Mouse (Mus musculus) kidney, embryonic 14.5 days (tissue): Measurements from ENCODE around the gene Galnt15. TPM values are rescaled to one million over a fixed set of nuclear protein-coding genes. Genes with fewer than 3 reads are reported as not detected.

Source experiments
- ATAC-seq: fragments of 200-750 bp; cut with Nextera tagmentation; 2 replicates; pipeline ENCODE4 v1.8.0; 2017; ENCODE audit warnings: moderate number of reproducible peaks, mild to moderate bottlenecking, moderate TSS enrichment, moderate library complexity; ENCODE audit not compliant: low FRiP score, low TSS enrichment
- H3K27ac ChIP-seq: fragments of 300-500 bp; sonication (generic); 2 replicates; pipeline ENCODE4 v1.5.1; 2014; ENCODE audit warnings: low read depth, mild to moderate bottlenecking, low read length, moderate library complexity, mixed read lengths
- H3K27me3 ChIP-seq: fragments of 300-500 bp; sonication (generic); 2 replicates; pipeline ENCODE4 v1.6.1; 2014; ENCODE audit warnings: mild to moderate bottlenecking, low read length; ENCODE audit not compliant: control insufficient read depth, insufficient read depth
- H3K36me3 ChIP-seq: fragments of 300-500 bp; sonication (generic); 2 replicates; pipeline ENCODE4 v1.6.1; 2014; ENCODE audit warnings: low read length, mixed read lengths; ENCODE audit not compliant: control insufficient read depth, insufficient read depth
- H3K4me1 ChIP-seq: fragments of 300-500 bp; sonication (generic); 2 replicates; pipeline ENCODE4 v1.6.1; 2014; ENCODE audit warnings: low read length, mixed read lengths; ENCODE audit not compliant: control insufficient read depth, insufficient read depth
- H3K4me2 ChIP-seq: fragments of 300-500 bp; sonication (generic); replicated peaks from 2 replicates; pipeline ENCODE4 v1.6.1; 2014; ENCODE audit warnings: low read depth, mild to moderate bottlenecking, low read length
- H3K4me3 ChIP-seq: fragments of 300-500 bp; sonication (generic); 2 replicates; pipeline ENCODE4 v1.5.1; 2014; ENCODE audit warnings: mild to moderate bottlenecking, low read length
- H3K9ac ChIP-seq: fragments of 300-500 bp; sonication (generic); 2 replicates; pipeline ENCODE4 v1.6.1; 2014; ENCODE audit warnings: low read depth, mild to moderate bottlenecking, low read length, moderate library complexity
- H3K9me3 ChIP-seq: fragments of 300-500 bp; sonication (generic); 2 replicates; pipeline ENCODE4 v1.6.1; 2016; ENCODE audit warnings: low read length; ENCODE audit not compliant: control insufficient read depth
- WGBS: fragments of 180-500 bp; shearing (Covaris S2); extraction: QIAGEN DNeasy Blood & Tissue Kit; methylation state at CpG from one replicate; pipeline ENCODE4 v1.1.7; 2014; 5-methylcytosine and 5-hydroxymethylcytosine counted together
- polyA plus RNA-seq: library from polyadenylated mRNA; unstranded; fragments of >200 nt; fragmentation: Nextera tagmentation; extraction: Ambion mirVana; gene quantifications from 2 replicates; pipeline ENCODE4 v1.2.1, GENCODE M21; 2014

Gene Galnt15
- polyA plus RNA-seq, 1 experiment from 2014 or later: 0.34 TPM

DNA sequence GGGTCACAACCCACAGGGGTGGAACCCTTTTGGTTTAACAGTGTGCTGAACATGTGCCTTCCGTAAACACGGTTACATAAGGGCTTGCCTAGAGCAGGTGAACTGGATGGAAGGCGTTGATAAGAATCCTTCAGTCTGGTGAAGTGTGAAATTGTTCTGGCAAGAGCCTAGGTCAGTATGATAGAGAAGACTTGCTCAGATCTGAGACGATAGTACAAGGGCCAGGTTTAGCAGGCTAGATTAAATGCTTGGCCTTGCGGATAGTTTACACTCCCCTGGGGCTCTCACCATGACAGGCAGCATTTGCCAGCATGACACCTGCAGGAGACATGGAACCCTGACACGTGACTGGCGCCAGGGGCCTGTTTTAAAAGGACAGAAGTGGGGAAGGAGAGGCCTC, 76.9 kb downstream of the Galnt15 start:
- Histone ChIP-seq H3K27me3 (no peaks in the 10 kb centered on the region), H3K9ac (no peak overlapping the region), H3K4me2 (no peak overlapping the region), H3K4me1 (0 out of 2 replicates have a peak, but pooled peaks cover 4% of the 10 kb centered on the region), H3K27ac (peak overlapping the region; percentile 24; the same call in 1 of the 2 replicates), H3K4me3 (no peak overlapping the region), H3K36me3 (peaks cover 15% of the 10 kb centered on the region), H3K9me3 (no peaks in the 10 kb centered on the region)
- WGBS: 51% methylated on average over 7 of the region's 7 CpGs
- ATAC-seq: 0 out of 2 replicates have a peak, but pooled peaks have one; percentile 24

DNA sequence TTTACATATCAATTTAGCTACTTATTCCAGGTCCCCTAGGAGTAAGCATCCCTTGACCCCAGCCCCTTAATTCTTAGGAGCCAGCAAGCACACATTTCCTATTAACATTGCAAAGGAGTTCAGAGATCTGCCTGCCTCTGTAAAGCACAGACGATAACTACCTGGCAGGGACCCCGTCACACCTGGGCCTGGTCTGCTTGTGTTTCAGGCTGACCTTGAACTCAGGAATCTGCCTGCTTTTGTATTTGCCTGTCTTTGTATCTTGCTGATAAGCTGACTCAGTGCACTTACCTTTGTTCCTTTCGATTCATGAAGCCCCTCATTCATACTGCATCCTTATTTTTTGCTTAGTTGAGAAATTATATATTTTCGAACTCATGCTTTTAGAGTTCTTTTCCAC, 78.1 kb downstream of the Galnt15 start:
- no peak overlapping the region for H3K27ac ChIP-seq
- H3K36me3 ChIP-seq: peaks cover 10% of the 10 kb centered on the region
- WGBS: 94% methylated on average over 4 of the region's 4 CpGs
- no peak overlapping the region for H3K4me2 ChIP-seq
- no peak for ATAC-seq
- no peaks in the 10 kb centered on the region for H3K27me3 ChIP-seq
- 0 out of 2 replicates have a peak, but pooled peaks cover 4% of the 10 kb centered on the region for H3K4me1 ChIP-seq
- H3K4me3 ChIP-seq: no peak overlapping the region
- no peaks in the 10 kb centered on the region for H3K9me3 ChIP-seq
- H3K9ac ChIP-seq: no peak overlapping the region

Other genes with a start within 250 kb of the Galnt15 start
- 5.9 and 11.0 TPM in 2 replicates for gene Ankrd28, start 198.3 kb upstream of the Galnt15 start, polyA plus RNA-seq
- gene Oxnad1, start 56.4 kb downstream of the Galnt15 start, polyA plus RNA-seq: 29.1 and 33.6 TPM in 2 replicates
- 102 and 136 TPM in 2 replicates for gene Dph3, start 56.7 kb downstream of the Galnt15 start, polyA plus RNA-seq
- not detected in 2 replicates for gene Msmb, start 113.0 kb downstream of the Galnt15 start, polyA plus RNA-seq
- 74.8 and 106 TPM in 2 replicates for gene Ncoa4, start 130.9 kb downstream of the Galnt15 start, polyA plus RNA-seq
- 324 and 335 TPM in 2 replicates for gene Timm23, start 172.9 kb downstream of the Galnt15 start, polyA plus RNA-seq
- gene Parg, start 173.0 kb downstream of the Galnt15 start, polyA plus RNA-seq: 30.6 and 57.5 TPM in 2 replicates